Comparison of ENCODE assay signal across 9 mouse cellular contexts in genomic region chr8:108790559-108791293, GRCm38 (mm10).
A peak's percentile ranks its signal among the peaks of the same experiment; 100 is the strongest.
DNase-seq lines count a peak whose midpoint lies in the region; ATAC-seq and TF ChIP-seq lines count a peak whose summit lies in the region.
"Had no signal": no experiment of that assay in that cellular context is flagged by ENCODE, and none has a peak within 500 bp of the region (broad histone marks: within the 10 kb centered on the region; RNA-seq: fewer than 3 reads in every experiment).

No protein-coding gene starts in this region.

- 50% methylated on average over 14 of the region's 14 CpGs for WGBS in liver, adult 2 months
- WGBS in liver, embryonic 11.5 days = 66% methylated on average over 14 of the region's 14 CpGs
- WGBS in limb, embryonic 15.5 days = 41% methylated on average over 14 of the region's 14 CpGs
- 93% methylated on average over 14 of the region's 14 CpGs for WGBS in thymus, adult 2 months

- peak; percentile 58 for TF ChIP-seq CTCF in liver, adult 2 months (IDR thresholded peaks at IDR 0.05; ENCODE audit: low read depth, low read length)
- TF ChIP-seq CTCF in thymus, adult 2 months (IDR thresholded peaks at IDR 0.05; ENCODE audit: borderline replicate concordance, control insufficient read depth, extremely low read depth, insufficient read depth, low read length, poor library complexity) = no peak

- no peak overlapping the region for H3K4me3 ChIP-seq in liver, adult 2 months (ENCODE audit: insufficient read depth, low read depth, low read length)
- no peak overlapping the region for H3K4me3 ChIP-seq in liver, embryonic 11.5 days (ENCODE audit: low read depth, low read length)
- no peak overlapping the region for H3K4me3 ChIP-seq in limb, embryonic 15.5 days
- no peak overlapping the region for H3K4me3 ChIP-seq in thymus, adult 2 months (ENCODE audit: control insufficient read depth, insufficient read depth, low read length)
- H3K4me3 ChIP-seq: stomach, embryonic 15.5 days had no signal

- H3K9me3 ChIP-seq in liver, embryonic 11.5 days (ENCODE audit: control insufficient read depth, low read length) = peaks cover 8% of the 10 kb centered on the region; the same call in 1 of the 2 replicates
- H3K9me3 ChIP-seq in limb, embryonic 15.5 days = peaks cover 8% of the 10 kb centered on the region
- H3K9me3 ChIP-seq: stomach, embryonic 15.5 days had no signal

- peak; percentile 37 for DNase-seq in liver, adult 2 months (ENCODE audit: extremely low read depth, low read depth, low spot score)
- DNase-seq in liver, embryonic 11.5 days (ENCODE audit: low spot score) = no peak
- peak; percentile 75 to 78 for DNase-seq in adrenal gland, postnatal 36 days
- DNase-seq in frontal cortex, postnatal 10 days (ENCODE audit: low spot score in 2 of 2) = peak; percentile 55 to 66
- DNase-seq in kidney, postnatal 14 days = peak; percentile 67
- peak; percentile 74 for DNase-seq in right cerebral cortex, postnatal 4 days
- DNase-seq in thymus, adult 2 months = no peak

- TF ChIP-seq POLR2A in liver, adult 2 months (IDR thresholded peaks at IDR 0.05; ENCODE audit: extremely low read depth, insufficient read depth, low read length) = no peak
- no peak for TF ChIP-seq POLR2A in thymus, adult 2 months (IDR thresholded peaks at IDR 0.05; ENCODE audit: control insufficient read depth, extremely low read depth, insufficient read depth, low read length, poor library complexity)

- no peaks in the 10 kb centered on the region for H3K27me3 ChIP-seq in liver, adult 2 months (ENCODE audit: control insufficient read depth, insufficient read depth, low read length)
- H3K27me3 ChIP-seq in liver, embryonic 11.5 days (replicated peaks; ENCODE audit: control insufficient read depth, insufficient read depth, low read length) = no peaks in the 10 kb centered on the region
- no peaks in the 10 kb centered on the region for H3K27me3 ChIP-seq in limb, embryonic 15.5 days
- H3K27me3 ChIP-seq in thymus, adult 2 months (ENCODE audit: control insufficient read depth, insufficient read depth, low read length) = no peaks in the 10 kb centered on the region
- H3K27me3 ChIP-seq: stomach, embryonic 15.5 days had no signal

- H3K4me2 ChIP-seq in liver, embryonic 11.5 days = no peak overlapping the region
- H3K4me2 ChIP-seq in limb, embryonic 15.5 days = no peak overlapping the region
- H3K4me2 ChIP-seq: stomach, embryonic 15.5 days had no signal

- H3K9ac ChIP-seq in liver, adult 2 months (ENCODE audit: low read depth, low read length) = no peak overlapping the region
- H3K9ac ChIP-seq in liver, embryonic 11.5 days (ENCODE audit: low read depth, low read length) = no peak overlapping the region
- H3K9ac ChIP-seq in limb, embryonic 15.5 days = no peak overlapping the region
- H3K9ac ChIP-seq: stomach, embryonic 15.5 days had no signal

- H3K79me2 ChIP-seq in liver, adult 2 months (ENCODE audit: control insufficient read depth, insufficient read depth, low read length) = peaks cover 40% of the 10 kb centered on the region; the same call in 1 of the 2 replicates

- H3K4me1 ChIP-seq in liver, adult 2 months (ENCODE audit: control insufficient read depth, insufficient read depth, low read length) = peaks cover 4% of the 10 kb centered on the region
- 0 out of 2 replicates have a peak, but pooled peaks cover 6% of the 10 kb centered on the region for H3K4me1 ChIP-seq in liver, embryonic 11.5 days (replicated peaks; ENCODE audit: control insufficient read depth, insufficient read depth, low read length)
- peaks cover 36% of the 10 kb centered on the region for H3K4me1 ChIP-seq in limb, embryonic 15.5 days
- no peaks in the 10 kb centered on the region for H3K4me1 ChIP-seq in thymus, adult 2 months (replicated peaks; ENCODE audit: control insufficient read depth, insufficient read depth, low read length)

- peaks cover 10% of the 10 kb centered on the region; the same call in 1 of the 2 replicates for H3K36me3 ChIP-seq in liver, adult 2 months (ENCODE audit: control insufficient read depth, insufficient read depth, low read length)
- H3K36me3 ChIP-seq in liver, embryonic 11.5 days (ENCODE audit: control insufficient read depth, insufficient read depth, low read length) = peaks cover 29% of the 10 kb centered on the region
- H3K36me3 ChIP-seq in limb, embryonic 15.5 days = peaks cover 40% of the 10 kb centered on the region
- no peaks in the 10 kb centered on the region for H3K36me3 ChIP-seq in thymus, adult 2 months (ENCODE audit: control insufficient read depth, insufficient read depth, low read length)

- no peak for ATAC-seq in liver, embryonic 11.5 days (replicated peaks; ENCODE audit: low FRiP score)
- no peak for ATAC-seq in limb, embryonic 15.5 days (ENCODE audit: insufficient number of reproducible peaks, low FRiP score, low TSS enrichment, low read depth)

- H3K27ac ChIP-seq in liver, adult 2 months (replicated peaks; ENCODE audit: insufficient read depth, low read depth, low read length) = no peak overlapping the region
- H3K27ac ChIP-seq in liver, embryonic 11.5 days (ENCODE audit: low read depth, low read length) = no peak overlapping the region
- H3K27ac ChIP-seq in limb, embryonic 15.5 days = 0 out of 2 replicates have a peak overlapping the region, but pooled peaks have one; percentile 13
- no peak overlapping the region for H3K27ac ChIP-seq in thymus, adult 2 months (ENCODE audit: control insufficient read depth, insufficient read depth, low read length)
- H3K27ac ChIP-seq: stomach, embryonic 15.5 days had no signal

Comparison
In these comparisons a context has a peak if more than half of its experiments do, and no peak if none do; other contexts are left out.
1. DNase-seq: peak in liver, adult 2 months (single experiment), adrenal gland, postnatal 36 days (2 of 2), frontal cortex, postnatal 10 days (2 of 2), kidney, postnatal 14 days (single experiment) and right cerebral cortex, postnatal 4 days (single experiment); none in liver, embryonic 11.5 days (single experiment) and thymus, adult 2 months (single experiment).